ENCODE assay signal across 8 mouse cellular contexts in the genomic region with DNA sequence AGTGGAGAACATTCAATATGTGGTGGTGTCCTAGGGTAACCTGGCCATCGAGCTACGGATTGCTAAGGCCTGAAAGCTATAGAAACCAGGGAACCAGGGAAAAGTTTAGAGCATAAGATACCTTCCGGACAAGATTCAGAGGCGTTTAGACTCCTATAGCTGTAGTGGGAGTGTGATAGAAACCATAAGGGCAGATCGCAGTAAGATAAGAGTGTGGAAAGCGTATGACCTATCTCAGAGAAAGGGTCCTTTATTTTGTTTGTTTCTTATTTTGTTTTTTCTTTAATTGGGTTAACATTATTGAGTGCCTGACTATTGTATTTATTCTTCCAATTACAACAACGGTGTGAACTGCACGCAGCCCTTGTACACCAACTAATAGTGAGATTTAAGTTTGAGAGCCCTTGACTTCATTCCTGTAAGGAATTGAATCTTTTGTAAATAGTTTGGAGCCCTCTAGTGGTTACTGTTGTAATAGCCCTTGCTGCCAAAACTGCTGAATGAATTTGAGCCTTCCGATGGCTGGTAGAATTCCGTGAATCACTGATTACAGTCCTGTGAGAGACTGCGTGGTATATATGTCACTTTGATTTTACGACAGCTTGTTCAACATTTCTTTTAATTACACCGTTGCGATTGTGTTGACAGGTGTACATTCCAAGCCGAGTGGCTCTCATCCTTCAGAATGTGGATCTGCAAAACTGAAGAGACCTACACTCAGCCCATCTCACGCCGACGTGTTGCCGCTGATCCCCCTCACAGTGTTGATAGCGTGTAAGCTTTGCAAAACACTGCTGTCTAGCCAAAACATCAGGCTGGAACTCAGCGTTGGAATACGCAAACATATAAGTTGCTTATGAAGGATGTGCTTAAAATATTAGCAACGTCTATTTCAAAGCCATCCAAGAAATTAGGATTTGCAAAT.
A peak's percentile ranks its signal among the peaks of the same experiment; 100 is the strongest.
DNase-seq lines count a peak whose midpoint lies in the region; ATAC-seq and TF ChIP-seq lines count a peak whose summit lies in the region.

No protein-coding gene starts in this region.

- H3K4me1 ChIP-seq in heart, adult 2 months (ENCODE audit: control insufficient read depth, insufficient read depth, low read length), result no peaks in the 10 kb centered on the region
- 0 out of 2 replicates have a peak, but pooled peaks cover 3% of the 10 kb centered on the region for H3K4me1 ChIP-seq in forebrain, embryonic 10.5 days
- no peaks in the 10 kb centered on the region for H3K4me1 ChIP-seq in hindbrain, embryonic 13.5 days (replicated peaks)
- H3K4me1 ChIP-seq in midbrain, embryonic 12.5 days, result no peaks in the 10 kb centered on the region

- H3K27me3 ChIP-seq in heart, adult 2 months (ENCODE audit: control insufficient read depth, insufficient read depth, low read length), result no peaks in the 10 kb centered on the region
- no peaks in the 10 kb centered on the region for H3K27me3 ChIP-seq in forebrain, embryonic 10.5 days (ENCODE audit: poor library complexity, severe bottlenecking)
- no peaks in the 10 kb centered on the region for H3K27me3 ChIP-seq in hindbrain, embryonic 13.5 days
- H3K27me3 ChIP-seq in midbrain, embryonic 12.5 days, result no peaks in the 10 kb centered on the region

- peak; percentile 69 for ATAC-seq in activated CD4-positive, CD25-positive, alpha-beta regulatory T cell, adult 4 months
- ATAC-seq in hindbrain, embryonic 13.5 days (ENCODE audit: low FRiP score), result peak; percentile 65; the same call in 1 of the 2 replicates
- peak; percentile 82 for ATAC-seq in midbrain, embryonic 12.5 days (ENCODE audit: low FRiP score, low read depth)

- 47% methylated on average over 23 of the region's 23 CpGs for WGBS in heart, adult 2 months
- 70% methylated on average over 23 of the region's 23 CpGs for WGBS in forebrain, embryonic 10.5 days
- WGBS in hindbrain, embryonic 13.5 days, result 64% methylated on average over 23 of the region's 23 CpGs
- 65% methylated on average over 23 of the region's 23 CpGs for WGBS in midbrain, embryonic 12.5 days

- H3K27ac ChIP-seq in heart, adult 2 months, result no peak overlapping the region
- no peak overlapping the region for H3K27ac ChIP-seq in forebrain, embryonic 10.5 days
- no peak overlapping the region for H3K27ac ChIP-seq in hindbrain, embryonic 13.5 days
- no peak overlapping the region for H3K27ac ChIP-seq in midbrain, embryonic 12.5 days (replicated peaks)

- no peaks in the 10 kb centered on the region for H3K79me2 ChIP-seq in heart, adult 2 months (replicated peaks; ENCODE audit: control insufficient read depth, insufficient read depth, low read length)

- no peaks in the 10 kb centered on the region for H3K9me3 ChIP-seq in forebrain, embryonic 10.5 days
- no peaks in the 10 kb centered on the region for H3K9me3 ChIP-seq in hindbrain, embryonic 13.5 days
- H3K9me3 ChIP-seq in midbrain, embryonic 12.5 days, result no peaks in the 10 kb centered on the region

- H3K4me3 ChIP-seq in heart, adult 2 months, result no peak overlapping the region
- H3K4me3 ChIP-seq in forebrain, embryonic 10.5 days, result no peak overlapping the region
- no peak overlapping the region for H3K4me3 ChIP-seq in hindbrain, embryonic 13.5 days
- H3K4me3 ChIP-seq in midbrain, embryonic 12.5 days, result no peak overlapping the region

- no peak for DNase-seq in heart, adult 2 months
- DNase-seq in heart, postnatal 25 days (ENCODE audit: low spot score), result no peak
- DNase-seq in forebrain, embryonic 10.5 days (ENCODE audit: extremely low spot score, low spot score), result peak; percentile 26
- DNase-seq in layer of hippocampus, postnatal 36 days, result peak; percentile 9 to 35
- DNase-seq in telencephalon, adult 2 months (ENCODE audit: low read depth, low spot score), result peak; percentile 81

- TF ChIP-seq POLR2A in heart, adult 2 months (IDR thresholded peaks at IDR 0.05; ENCODE audit: insufficient read depth, low read depth, low read length), result no peak

- peak; percentile 87 for TF ChIP-seq CTCF in heart, adult 2 months (IDR thresholded peaks at IDR 0.05)

- H3K4me2 ChIP-seq in hindbrain, embryonic 13.5 days, result no peak overlapping the region
- H3K4me2 ChIP-seq in midbrain, embryonic 12.5 days (replicated peaks), result peak overlapping the region; percentile 25; the same call in 1 of the 2 replicates

- TF ChIP-seq EP300 in heart, adult 2 months (IDR thresholded peaks at IDR 0.05; ENCODE audit: insufficient read depth, low read depth, low read length), result no peak

- no peaks in the 10 kb centered on the region for H3K36me3 ChIP-seq in heart, adult 2 months (ENCODE audit: control insufficient read depth, insufficient read depth, low read length)
- no peaks in the 10 kb centered on the region for H3K36me3 ChIP-seq in forebrain, embryonic 10.5 days (replicated peaks)
- H3K36me3 ChIP-seq in hindbrain, embryonic 13.5 days, result no peaks in the 10 kb centered on the region
- no peaks in the 10 kb centered on the region for H3K36me3 ChIP-seq in midbrain, embryonic 12.5 days

- H3K9ac ChIP-seq in heart, adult 2 months (ENCODE audit: low read depth, low read length), result no peak overlapping the region
- no peak overlapping the region for H3K9ac ChIP-seq in hindbrain, embryonic 13.5 days
- no peak overlapping the region for H3K9ac ChIP-seq in midbrain, embryonic 12.5 days (replicated peaks)

- intact Hi-C loops in heart, adult 2 months (cut with DNase I), result loop anchor here (10.0 kb wide), 1 partner anchor 254 kb away; the partner anchor contains the start of gene Gbe1
- intact Hi-C loops in heart, postnatal 25 days (cut with DNase I), result loop anchor here (10.0 kb wide), 1 partner anchor 244 kb away; no protein-coding TSS in a partner anchor

Comparison
In these comparisons a context has a peak if more than half of its experiments do, and no peak if none do; other contexts are left out.
1. DNase-seq: peak in forebrain, embryonic 10.5 days (single experiment), layer of hippocampus, postnatal 36 days (2 of 2) and telencephalon, adult 2 months (single experiment); none in heart, adult 2 months (0 of 2) and heart, postnatal 25 days (single experiment).
2. Peak in every context shown above with its lines, with median percentiles within 50 percentile points of each other: ATAC-seq.